Mouse (Mus musculus): ENCODE measurements around the gene Tnc.

DNA sequence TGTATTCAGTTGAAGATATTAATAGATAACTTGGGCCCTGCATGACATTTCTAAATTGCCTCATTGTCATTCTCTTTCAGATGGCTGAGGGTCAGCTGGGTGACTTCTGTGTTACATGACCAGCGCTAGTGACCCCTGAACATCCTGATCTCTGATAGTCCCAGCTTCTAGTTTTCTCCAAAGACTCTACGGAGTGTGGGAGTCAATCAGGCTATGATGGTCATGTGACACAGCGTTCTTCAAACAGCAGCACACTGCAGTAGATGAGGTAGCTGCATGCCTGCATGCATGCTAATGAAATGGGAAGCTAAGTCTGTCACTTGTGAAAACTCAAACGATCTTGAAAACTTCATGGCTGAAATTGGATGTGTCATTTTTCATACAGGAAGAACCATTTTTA is 41.6 kb downstream of the Tnc start:
- no peak for TF ChIP-seq POLR2A (IDR thresholded peaks at IDR 0.05; ENCODE audit: borderline replicate concordance, extremely low read depth, insufficient read depth, insufficient read length, poor library complexity, severe bottlenecking)
- no peak for TF ChIP-seq CTCF (IDR thresholded peaks at IDR 0.05; ENCODE audit: borderline replicate concordance, extremely low read depth, insufficient read depth, insufficient read length)
